Mouse (Mus musculus) G1E (cell line): ENCODE data around the gene Nhlrc3.

Experiments
- CTCF ChIP-seq: IDR thresholded peaks from 2 replicates; pipeline ENCODE4 v1.5.1; 2012; ENCODE audit warnings: low read depth, low read length, inconsistent platforms, mixed read lengths
- GATA1 ChIP-seq: IDR thresholded peaks from 2 replicates; pipeline ENCODE4 v1.6.1; 2012; ENCODE audit warnings: borderline replicate concordance, low read length, inconsistent platforms, mixed read lengths
- TAL1 ChIP-seq: conservative IDR thresholded peaks from 2 replicates; pipeline ENCODE4 v1.6.1; 2012; ENCODE audit warnings: low read depth, low read length, inconsistent platforms, mixed read lengths

DNA sequence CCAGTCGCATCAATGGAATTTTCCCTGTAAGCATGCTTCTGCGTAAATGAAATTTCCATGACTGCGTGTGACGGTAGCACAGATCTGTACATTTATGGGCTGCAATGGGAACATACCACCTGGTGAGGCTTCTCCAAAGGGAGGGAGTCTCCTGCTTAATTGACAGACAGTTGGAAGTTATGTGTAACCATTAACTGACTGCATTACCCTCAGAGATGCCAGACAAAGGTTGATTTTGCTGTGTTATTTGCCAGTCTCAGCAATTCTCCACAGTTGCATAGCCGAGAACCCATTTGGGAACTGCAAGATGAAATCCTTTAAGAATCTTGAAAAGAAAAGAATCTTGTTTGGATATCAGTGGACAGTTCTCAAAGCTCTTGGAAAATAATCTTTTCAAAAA is 8.9 kb upstream of the Nhlrc3 start:
- TF ChIP-seq CTCF = no peak
- TF ChIP-seq GATA1 = no peak
- no peak for TF ChIP-seq TAL1
